Comparison of ENCODE assay signal across 8 mouse cellular contexts in the genomic region with DNA sequence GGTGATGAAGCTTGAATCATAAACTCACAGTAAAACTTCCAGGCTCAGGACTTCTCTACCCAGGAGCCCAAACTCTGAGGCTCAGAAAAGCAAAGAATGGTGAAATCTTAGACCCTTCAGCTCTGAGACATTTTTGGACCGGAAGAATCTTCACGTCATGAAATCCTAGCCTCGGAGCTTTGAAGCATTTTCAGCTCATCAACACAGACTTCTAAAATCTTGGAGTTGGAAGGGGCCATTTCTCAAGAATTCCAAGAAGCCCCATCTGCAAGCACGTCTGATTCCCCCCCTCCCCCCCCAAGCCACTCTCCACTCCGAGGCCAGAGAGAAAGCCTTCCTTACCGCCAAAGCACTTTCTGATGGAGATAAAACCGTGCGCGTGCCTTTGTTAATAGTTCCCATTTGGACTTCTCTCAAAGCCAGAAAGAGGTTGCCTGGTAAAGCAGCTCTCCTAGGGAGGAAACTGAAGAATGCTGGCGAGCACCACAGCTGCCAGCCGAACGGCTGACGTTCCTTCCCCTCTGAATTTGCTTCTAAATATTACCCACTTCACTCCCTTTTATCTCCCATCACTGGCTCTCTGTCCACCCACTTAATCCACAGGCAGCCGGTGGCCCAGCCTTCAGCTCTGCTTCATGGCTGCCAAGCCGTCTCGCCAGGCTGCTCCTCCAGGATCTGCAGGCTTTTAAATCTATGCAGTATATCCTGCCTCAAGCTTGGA. TPM values are rescaled to one million over a fixed set of nuclear protein-coding genes. Genes with fewer than 3 reads are reported as not detected.
DNase-seq lines count a peak whose midpoint lies in the region; ATAC-seq and TF ChIP-seq lines count a peak whose summit lies in the region.

No protein-coding gene starts in this region.

- peaks cover 5% of the 10 kb centered on the region; the same call in 1 of the 2 replicates for H3K4me1 ChIP-seq in kidney, postnatal 0 days (replicated peaks; ENCODE audit: insufficient read depth, low read length)
- peaks cover 12% of the 10 kb centered on the region for H3K4me1 ChIP-seq in kidney, adult 2 months (ENCODE audit: control insufficient read depth, insufficient read depth, low read length)
- peaks cover 12% of the 10 kb centered on the region for H3K4me1 ChIP-seq in embryonic facial prominence, embryonic 15.5 days
- 0 out of 2 replicates have a peak, but pooled peaks cover 3% of the 10 kb centered on the region for H3K4me1 ChIP-seq in neural tube, embryonic 15.5 days

- no peak overlapping the region for H3K27ac ChIP-seq in kidney, postnatal 0 days
- H3K27ac ChIP-seq in kidney, adult 2 months (ENCODE audit: insufficient read depth, low read depth, low read length), result no peak overlapping the region
- peak overlapping the region; percentile 65 for H3K27ac ChIP-seq in embryonic facial prominence, embryonic 15.5 days (replicated peaks)
- H3K27ac ChIP-seq in neural tube, embryonic 15.5 days (replicated peaks), result no peak overlapping the region

- no peaks in the 10 kb centered on the region for H3K27me3 ChIP-seq in kidney, postnatal 0 days (ENCODE audit: insufficient read depth, low read length)
- no peaks in the 10 kb centered on the region for H3K27me3 ChIP-seq in kidney, adult 2 months (replicated peaks; ENCODE audit: control insufficient read depth, insufficient read depth, low read length)
- peaks cover 3% of the 10 kb centered on the region for H3K27me3 ChIP-seq in embryonic facial prominence, embryonic 15.5 days
- H3K27me3 ChIP-seq in neural tube, embryonic 15.5 days (replicated peaks), result no peaks in the 10 kb centered on the region; the same call in 1 of the 2 replicates

- H3K9me3 ChIP-seq in kidney, postnatal 0 days (replicated peaks; ENCODE audit: low read length), result no peaks in the 10 kb centered on the region
- no peaks in the 10 kb centered on the region for H3K9me3 ChIP-seq in embryonic facial prominence, embryonic 15.5 days (replicated peaks)
- no peaks in the 10 kb centered on the region for H3K9me3 ChIP-seq in neural tube, embryonic 15.5 days (replicated peaks)

- no peak overlapping the region for H3K4me3 ChIP-seq in kidney, postnatal 0 days (replicated peaks; ENCODE audit: low read depth, low read length)
- no peak overlapping the region for H3K4me3 ChIP-seq in kidney, adult 2 months (ENCODE audit: insufficient read depth, low read depth, low read length)
- 0 out of 2 replicates have a peak overlapping the region, but pooled peaks have one; percentile 3 for H3K4me3 ChIP-seq in embryonic facial prominence, embryonic 15.5 days (replicated peaks)
- no peak overlapping the region for H3K4me3 ChIP-seq in neural tube, embryonic 15.5 days (replicated peaks)

- intact Hi-C loops in heart, postnatal 36 days (cut with DNase I), result loop anchor here (2.0 kb wide), 1 partner anchor 17 kb away; no protein-coding TSS in a partner anchor

- DNase-seq in kidney, postnatal 0 days (ENCODE audit: low spot score), result peak; percentile 9
- no peak for DNase-seq in kidney, adult 2 months
- DNase-seq in heart, postnatal 36 days, result peak; percentile 29 to 43
- no peak for DNase-seq in gastrocnemius, adult 8-10 months (ENCODE audit: low spot score in 2 of 2)
- no peak for DNase-seq in gastrocnemius, postnatal 25 days
- DNase-seq in urinary bladder, postnatal 4 days (ENCODE audit: low spot score in 2 of 2), result no peak

- ATAC-seq in kidney, postnatal 0 days (replicated peaks; ENCODE audit: low FRiP score, low read depth), result no peak
- no peak for ATAC-seq in embryonic facial prominence, embryonic 15.5 days (ENCODE audit: insufficient number of reproducible peaks, low FRiP score, low TSS enrichment, low read depth)
- ATAC-seq in neural tube, embryonic 15.5 days (ENCODE audit: low FRiP score), result peak; percentile 55; the same call in 1 of the 2 replicates

- TF ChIP-seq CTCF in kidney, postnatal 0 days (IDR thresholded peaks at IDR 0.05; ENCODE audit: low read depth), result no peak
- TF ChIP-seq CTCF in kidney, adult 2 months (conservative IDR thresholded peaks at IDR 0.05; ENCODE audit: insufficient read depth, insufficient read length, low read depth, low read length), result no peak

- 30% methylated on average over 16 of the region's 16 CpGs for WGBS in kidney, postnatal 0 days
- 38% methylated on average over 16 of the region's 16 CpGs for WGBS in kidney, adult 2 months
- 17% methylated on average over 16 of the region's 16 CpGs for WGBS in embryonic facial prominence, embryonic 15.5 days
- 40% methylated on average over 16 of the region's 16 CpGs for WGBS in neural tube, embryonic 15.5 days

- 0 out of 2 replicates have a peak, but pooled peaks cover 3% of the 10 kb centered on the region for H3K36me3 ChIP-seq in kidney, postnatal 0 days (ENCODE audit: insufficient read depth, low read length)
- H3K36me3 ChIP-seq in kidney, adult 2 months (ENCODE audit: control insufficient read depth, insufficient read depth, low read length), result no peaks in the 10 kb centered on the region; the same call in 1 of the 2 replicates
- no peaks in the 10 kb centered on the region for H3K36me3 ChIP-seq in embryonic facial prominence, embryonic 15.5 days
- H3K36me3 ChIP-seq in neural tube, embryonic 15.5 days, result no peaks in the 10 kb centered on the region

- H3K4me2 ChIP-seq in kidney, postnatal 0 days (ENCODE audit: low read length), result peak overlapping the region; percentile 5; the same call in 1 of the 2 replicates
- H3K4me2 ChIP-seq in embryonic facial prominence, embryonic 15.5 days (replicated peaks), result peak overlapping the region; percentile 21; the same call in 1 of the 2 replicates
- peak overlapping the region; percentile 16; the same call in 1 of the 2 replicates for H3K4me2 ChIP-seq in neural tube, embryonic 15.5 days

- TF ChIP-seq POLR2A in kidney, adult 2 months (IDR thresholded peaks at IDR 0.05; ENCODE audit: low read depth, low read length), result no peak

- no peak overlapping the region for H3K9ac ChIP-seq in kidney, postnatal 0 days (ENCODE audit: low read depth, low read length)
- no peak overlapping the region for H3K9ac ChIP-seq in embryonic facial prominence, embryonic 15.5 days
- no peak overlapping the region for H3K9ac ChIP-seq in neural tube, embryonic 15.5 days (replicated peaks)

RNA-seq across cellular contexts. Expression of a gene that starts 9.6 kb away (rescaled TPM):
- 5.2 and 5.8 TPM in 2 replicates for polyA plus RNA-seq in kidney, postnatal 0 days (2015; fragmentation: Nextera tagmentation; extraction: Ambion mirVana)
- polyA plus RNA-seq in kidney, adult 2 months (2012; rRNA removed), result 31.5 and 32.2 TPM in 2 replicates
- polyA plus RNA-seq in embryonic facial prominence, embryonic 15.5 days (2015; fragmentation: Nextera tagmentation; extraction: Ambion mirVana), result 2.2 and 2.7 TPM in 2 replicates
- 10 to 100 TPM; 53.1 to 71.5 TPM for total RNA-seq in heart, postnatal 36 days (2021)
- 0.56 and 0.75 TPM in 2 replicates for polyA plus RNA-seq in neural tube, embryonic 15.5 days (2015; fragmentation: Nextera tagmentation; extraction: Ambion mirVana)
- 1 to 10 TPM in 3 of 4 experiments, under 1 TPM in 1; 0.99 to 1.9 (median 1.2) TPM for total RNA-seq in gastrocnemius, adult 8-10 months (2022)
- total RNA-seq in gastrocnemius, postnatal 25 days (2021), result 1 to 10 TPM; 1.1 to 2.0 TPM

Comparison
In these comparisons a context has a peak if more than half of its experiments do, and no peak if none do; other contexts are left out.
1. DNase-seq: peak in kidney, postnatal 0 days (single experiment) and heart, postnatal 36 days (2 of 2); none in kidney, adult 2 months (single experiment), gastrocnemius, adult 8-10 months (0 of 2), gastrocnemius, postnatal 25 days (single experiment) and urinary bladder, postnatal 4 days (0 of 2).
2. Peak in every context shown above with its lines, with median percentiles within 50 percentile points of each other: H3K4me2 ChIP-seq.